Mouse (Mus musculus): Measurements from ENCODE around the gene Odf2l. TPM values are rescaled to one million over a fixed set of nuclear protein-coding genes. Genes with fewer than 3 reads are reported as not detected.

Gene Odf2l
- polyA plus RNA-seq, 1 experiment: 3.9 TPM

GRCm38 (mm10) chr3:145087857-145088598, 30.4 kb upstream of the Odf2l start:
- no peak for TF ChIP-seq POLR2A (IDR thresholded peaks at IDR 0.05; ENCODE audit: low read depth, low read length)
- TF ChIP-seq CTCF (conservative IDR thresholded peaks at IDR 0.05; ENCODE audit: insufficient read depth, insufficient read length, low read depth, low read length): no peak
- WGBS: 38% methylated on average over 8 of the region's 8 CpGs
- Histone ChIP-seq H3K4me1 (ENCODE audit: control insufficient read depth, insufficient read depth, low read length) (no peaks in the 10 kb centered on the region), H3K36me3 (ENCODE audit: control insufficient read depth, insufficient read depth, low read length) (no peaks in the 10 kb centered on the region), H3K27me3 (replicated peaks; ENCODE audit: control insufficient read depth, insufficient read depth, low read length) (no peaks in the 10 kb centered on the region), H3K27ac (ENCODE audit: insufficient read depth, low read depth, low read length) (no peak overlapping the region), H3K4me3 (ENCODE audit: insufficient read depth, low read depth, low read length) (no peak overlapping the region)
- no peak for DNase-seq

GRCm38 (mm10) chr3:145099291-145099690, 19.1 kb upstream of the Odf2l start, which contains the start of gene Clca2:
TSS of gene Clca2 (minus strand) at chr3:145099443.
- 51% methylated on average over 6 of the region's 6 CpGs for WGBS
- DNase-seq: peak; percentile 4
- Histone ChIP-seq H3K27ac (ENCODE audit: insufficient read depth, low read depth, low read length) (peak within 1 kb of the TSS; percentile 52; the same call in 1 of the 2 replicates), H3K36me3 (ENCODE audit: control insufficient read depth, insufficient read depth, low read length) (no peaks in the 10 kb centered on the region), H3K4me1 (ENCODE audit: control insufficient read depth, insufficient read depth, low read length) (peaks cover 9% of the 10 kb centered on the region; the same call in 1 of the 2 replicates), H3K27me3 (replicated peaks; ENCODE audit: control insufficient read depth, insufficient read depth, low read length) (no peaks in the 10 kb centered on the region), H3K4me3 (ENCODE audit: insufficient read depth, low read depth, low read length) (no peak within 1 kb of the TSS)
- TF ChIP-seq CTCF (conservative IDR thresholded peaks at IDR 0.05; ENCODE audit: insufficient read depth, insufficient read length, low read depth, low read length) (no peak), POLR2A (IDR thresholded peaks at IDR 0.05; ENCODE audit: low read depth, low read length) (no peak)

DNA sequence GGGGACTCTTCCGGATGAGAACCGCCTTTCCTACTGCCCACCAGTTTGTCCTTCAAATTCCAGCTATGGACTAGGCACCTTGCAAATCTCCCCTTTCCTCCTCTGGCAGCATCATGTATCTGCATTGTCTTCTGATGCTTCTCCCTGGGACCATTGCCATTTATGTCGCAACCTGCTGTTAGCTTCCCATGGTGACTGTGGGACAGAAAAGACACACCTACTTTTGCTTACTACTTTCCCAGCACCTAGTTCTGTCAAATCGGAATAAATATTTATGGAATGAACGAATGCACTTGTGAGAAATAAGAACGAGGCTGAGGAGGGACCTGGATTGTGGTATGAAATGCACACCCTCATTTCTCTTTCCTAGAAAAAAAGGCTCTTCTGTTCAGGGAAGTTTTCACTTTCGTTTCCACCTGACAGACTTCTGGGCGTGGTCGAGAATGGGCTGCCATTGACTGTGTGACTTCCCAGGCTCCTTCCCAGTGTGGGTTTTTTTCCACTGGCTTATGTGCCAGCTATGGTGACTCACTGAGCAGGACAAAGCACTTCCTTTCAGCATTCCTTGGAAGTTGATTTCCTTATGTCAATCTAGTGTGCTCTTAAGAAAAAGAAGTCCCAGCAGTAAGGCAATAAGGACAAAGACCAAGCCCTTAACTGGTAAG, 16.4 kb upstream of the Odf2l start:
- WGBS: 54% methylated on average over 9 of the region's 9 CpGs
- Histone ChIP-seq H3K4me3 (ENCODE audit: insufficient read depth, low read depth, low read length) (no peak overlapping the region), H3K4me1 (ENCODE audit: control insufficient read depth, insufficient read depth, low read length) (peaks cover 9% of the 10 kb centered on the region; the same call in 1 of the 2 replicates), H3K27ac (ENCODE audit: insufficient read depth, low read depth, low read length) (peak overlapping the region; percentile 87), H3K36me3 (ENCODE audit: control insufficient read depth, insufficient read depth, low read length) (no peaks in the 10 kb centered on the region), H3K27me3 (replicated peaks; ENCODE audit: control insufficient read depth, insufficient read depth, low read length) (no peaks in the 10 kb centered on the region)
- TF ChIP-seq POLR2A (IDR thresholded peaks at IDR 0.05; ENCODE audit: low read depth, low read length) (no peak), CTCF (conservative IDR thresholded peaks at IDR 0.05; ENCODE audit: insufficient read depth, insufficient read length, low read depth, low read length) (no peak)
- DNase-seq: peak; percentile 88

DNA sequence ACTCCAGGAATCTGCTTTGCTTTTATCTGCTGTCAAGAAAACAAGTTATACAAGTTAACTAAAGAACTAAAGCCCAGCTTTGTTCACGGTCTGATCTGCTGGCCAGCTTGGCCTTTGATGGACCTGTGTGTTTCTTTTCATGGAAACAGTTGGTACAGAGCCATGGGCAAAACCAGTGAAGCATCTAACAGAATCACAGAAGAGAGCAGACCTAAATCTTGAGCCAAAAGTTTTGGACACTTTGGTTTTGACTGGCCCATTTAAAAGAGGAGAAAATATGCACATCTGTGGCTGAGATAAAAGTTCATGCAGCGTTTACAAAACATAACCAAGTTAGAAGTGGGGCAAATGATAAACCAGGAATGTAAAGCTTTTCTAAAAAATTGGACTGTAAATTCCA, 15.1 kb upstream of the Odf2l start:
- H3K36me3 ChIP-seq (ENCODE audit: control insufficient read depth, insufficient read depth, low read length): no peaks in the 10 kb centered on the region
- H3K27me3 ChIP-seq (replicated peaks; ENCODE audit: control insufficient read depth, insufficient read depth, low read length): no peaks in the 10 kb centered on the region
- H3K4me1 ChIP-seq (ENCODE audit: control insufficient read depth, insufficient read depth, low read length): peaks cover 9% of the 10 kb centered on the region; the same call in 1 of the 2 replicates
- no peak for TF ChIP-seq POLR2A (IDR thresholded peaks at IDR 0.05; ENCODE audit: low read depth, low read length)
- no peak for TF ChIP-seq CTCF (conservative IDR thresholded peaks at IDR 0.05; ENCODE audit: insufficient read depth, insufficient read length, low read depth, low read length)
- peak; percentile 67 for DNase-seq
- peak overlapping the region; percentile 39 for H3K27ac ChIP-seq (ENCODE audit: insufficient read depth, low read depth, low read length)
- H3K4me3 ChIP-seq (ENCODE audit: insufficient read depth, low read depth, low read length): no peak overlapping the region
- WGBS: 43% methylated on average over 2 of the region's 2 CpGs

DNA sequence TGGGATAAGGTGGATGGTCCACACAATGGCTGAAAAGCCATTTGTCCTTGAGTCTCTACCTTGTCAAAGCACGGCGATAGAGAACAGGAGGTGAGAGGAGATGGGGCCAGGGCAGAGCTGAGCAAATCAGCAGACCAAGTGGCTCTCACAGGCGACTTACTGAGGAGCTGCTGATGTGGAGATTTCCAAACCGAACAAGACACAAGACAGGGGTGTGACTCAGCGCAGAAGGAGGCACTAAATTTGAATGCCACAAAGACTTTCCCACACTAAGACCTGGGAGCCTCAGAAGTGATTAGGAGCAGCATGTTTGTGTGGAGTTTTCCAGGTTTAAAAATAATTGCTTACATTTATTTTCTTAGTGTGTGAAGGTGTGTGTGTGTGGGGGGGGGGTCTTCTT, 14.6 kb upstream of the Odf2l start:
- peak overlapping the region; percentile 39; the same call in 1 of the 2 replicates for H3K27ac ChIP-seq (ENCODE audit: insufficient read depth, low read depth, low read length)
- peaks cover 9% of the 10 kb centered on the region; the same call in 1 of the 2 replicates for H3K4me1 ChIP-seq (ENCODE audit: control insufficient read depth, insufficient read depth, low read length)
- no peak for TF ChIP-seq POLR2A (IDR thresholded peaks at IDR 0.05; ENCODE audit: low read depth, low read length)
- no peak for TF ChIP-seq CTCF (conservative IDR thresholded peaks at IDR 0.05; ENCODE audit: insufficient read depth, insufficient read length, low read depth, low read length)
- DNase-seq: no peak
- no peaks in the 10 kb centered on the region for H3K27me3 ChIP-seq (replicated peaks; ENCODE audit: control insufficient read depth, insufficient read depth, low read length)
- no peak overlapping the region for H3K4me3 ChIP-seq (ENCODE audit: insufficient read depth, low read depth, low read length)
- H3K36me3 ChIP-seq (ENCODE audit: control insufficient read depth, insufficient read depth, low read length): no peaks in the 10 kb centered on the region
- 61% methylated on average over 5 of the region's 5 CpGs for WGBS

DNA sequence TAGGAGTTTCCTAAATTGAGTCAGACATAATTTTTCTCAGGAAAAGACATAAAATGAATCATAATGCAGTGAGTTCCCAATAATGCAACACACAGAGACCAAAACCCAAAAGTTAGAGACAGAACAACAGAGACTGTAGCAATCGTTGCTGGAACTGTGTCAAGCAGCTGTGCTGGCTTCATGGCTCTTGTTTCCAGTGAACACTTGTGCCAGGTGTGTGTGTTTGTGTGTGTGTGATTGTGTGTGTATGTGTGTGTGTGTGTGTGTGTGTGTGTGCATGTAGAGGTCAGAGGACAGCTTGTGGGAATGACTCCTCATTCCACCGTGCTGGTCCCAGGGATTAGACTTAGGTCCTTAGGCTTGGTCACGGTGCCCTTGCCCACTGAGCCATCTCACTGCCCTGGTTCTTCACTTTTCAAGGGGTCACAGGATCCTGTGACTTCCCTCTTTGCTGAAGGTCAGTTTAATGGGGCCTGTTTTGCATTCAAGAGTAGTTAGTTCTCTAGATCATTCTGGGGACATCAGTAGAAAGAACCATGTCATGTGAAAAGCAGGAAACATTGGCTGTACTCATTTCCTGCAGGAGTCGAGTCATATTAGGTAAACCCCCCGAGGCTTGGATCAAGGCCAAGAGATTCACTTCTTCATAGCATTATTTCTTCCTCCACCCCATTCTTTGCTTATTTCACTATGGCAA, 13.2 kb upstream of the Odf2l start:
- WGBS: 48% methylated on average over 5 of the region's 5 CpGs
- no peak for TF ChIP-seq CTCF (conservative IDR thresholded peaks at IDR 0.05; ENCODE audit: insufficient read depth, insufficient read length, low read depth, low read length)
- TF ChIP-seq POLR2A (IDR thresholded peaks at IDR 0.05; ENCODE audit: low read depth, low read length): no peak
- H3K27ac ChIP-seq (ENCODE audit: insufficient read depth, low read depth, low read length): peak overlapping the region; percentile 75

More for the DNA sequence above, 13.2 kb upstream of the Odf2l start:
- no peak overlapping the region for H3K4me3 ChIP-seq (ENCODE audit: insufficient read depth, low read depth, low read length)
- H3K4me1 ChIP-seq (ENCODE audit: control insufficient read depth, insufficient read depth, low read length): peaks cover 6% of the 10 kb centered on the region; the same call in 1 of the 2 replicates
- DNase-seq: peak; percentile 29
- H3K36me3 ChIP-seq (ENCODE audit: control insufficient read depth, insufficient read depth, low read length): no peaks in the 10 kb centered on the region
- H3K27me3 ChIP-seq (replicated peaks; ENCODE audit: control insufficient read depth, insufficient read depth, low read length): no peaks in the 10 kb centered on the region

All from kidney, adult 2 months (tissue).